Mouse (Mus musculus): ENCODE measurements at regions not wholly inside any gene's neighbourhood (a gene's known extent, or its start where the extent isn't known, plus 50 kb on each side); places are given as distances from the start of the nearest gene placed in this dataset.

- DNase-seq = no peak
These were observed 66.4 kb upstream of the Frg1 start for GRCm38 (mm10) chr8:41483297-41483696.

DNA sequence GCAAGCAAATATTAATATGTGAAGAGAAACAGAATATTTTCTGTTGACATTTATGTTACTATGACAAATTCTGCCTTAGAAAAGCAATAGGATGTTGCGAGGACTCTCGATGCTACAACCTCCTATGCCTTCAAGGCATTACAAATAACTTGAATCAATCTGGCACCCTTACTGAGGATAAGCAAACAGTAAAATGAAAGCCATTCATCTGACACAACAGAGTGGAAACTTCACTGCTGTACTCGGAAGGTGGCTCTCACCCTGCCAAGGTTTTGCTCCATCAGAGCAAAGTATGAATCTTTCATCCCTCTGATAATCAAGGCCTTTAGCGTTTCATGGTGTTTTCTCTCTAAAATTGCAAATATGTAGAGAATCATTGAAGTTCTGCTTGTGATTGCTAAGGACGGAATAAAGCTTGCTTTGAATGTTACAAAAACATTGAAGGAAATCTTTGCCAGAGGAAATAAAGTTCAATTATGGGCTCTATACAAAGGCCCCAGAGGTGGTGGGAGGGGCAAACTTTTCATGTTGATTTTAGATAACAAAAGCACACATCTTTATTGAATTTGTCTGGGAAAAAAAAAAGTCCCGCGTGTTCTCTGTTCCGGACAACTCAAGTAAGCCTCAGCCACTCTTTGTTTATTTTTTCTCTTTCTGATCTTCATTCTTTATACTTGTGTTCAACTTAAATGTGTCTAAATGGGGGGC is 56.3 kb upstream of the Frg1 start:
- no peak for DNase-seq

GRCm38 (mm10) chr8:41472233-41472632 is 55.4 kb upstream of the Frg1 start:
- DNase-seq = no peak
